Mouse (Mus musculus): ENCODE measurements around the gene Pxdc1. TPM values are rescaled to one million over a fixed set of nuclear protein-coding genes. Genes with fewer than 3 reads are reported as not detected.

Pxdc1 gene
- polyA plus RNA-seq, 1 experiment from 2014 or later = 9.4 TPM

- H3K36me3 ChIP-seq (ENCODE audit: control insufficient read depth, insufficient read depth, low read length) = no peaks in the 10 kb centered on the region
- no peak for ATAC-seq (ENCODE audit: low FRiP score, low TSS enrichment)
- no peak overlapping the region for H3K4me3 ChIP-seq (ENCODE audit: low read length)
- no peak overlapping the region for H3K9ac ChIP-seq (ENCODE audit: low read depth, low read length)
- H3K27ac ChIP-seq (ENCODE audit: low read depth, low read length) = no peak overlapping the region
- no peaks in the 10 kb centered on the region for H3K4me1 ChIP-seq (ENCODE audit: control insufficient read depth, insufficient read depth, low read length)
- no peaks in the 10 kb centered on the region for H3K9me3 ChIP-seq (ENCODE audit: control insufficient read depth, low read length)
- WGBS = 84% methylated on average over 9 of the region's 9 CpGs
- no peaks in the 10 kb centered on the region for H3K27me3 ChIP-seq (ENCODE audit: control insufficient read depth, insufficient read depth, low read length)
- H3K4me2 ChIP-seq (replicated peaks; ENCODE audit: low read depth, low read length) = no peak overlapping the region
Measured at GRCm38 (mm10) chr13:34683270-34683669, 30.0 kb upstream of the Pxdc1 start.

DNA sequence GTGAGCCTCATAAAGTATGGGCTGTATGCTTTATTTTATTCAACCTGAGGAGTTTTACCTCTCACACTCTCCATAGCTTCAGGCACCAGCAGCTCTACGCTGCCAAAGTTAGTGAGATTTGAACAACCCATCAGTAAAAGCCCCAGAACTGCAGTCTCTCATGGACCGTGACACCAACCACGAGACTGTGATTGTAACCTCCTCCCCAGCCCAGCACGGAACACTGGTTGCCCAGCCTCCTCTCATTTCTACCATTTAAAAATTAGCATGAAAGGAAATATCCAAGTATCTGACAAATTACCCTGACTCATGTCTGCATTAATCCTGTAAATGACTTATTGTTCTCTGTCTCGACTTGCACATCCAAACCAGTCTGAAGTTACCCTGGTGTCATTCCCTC, 23.2 kb upstream of the Pxdc1 start:
- no peak for ATAC-seq (ENCODE audit: low FRiP score, low TSS enrichment)
- no peak overlapping the region for H3K27ac ChIP-seq (ENCODE audit: low read depth, low read length)
- no peaks in the 10 kb centered on the region for H3K27me3 ChIP-seq (ENCODE audit: control insufficient read depth, insufficient read depth, low read length)
- H3K36me3 ChIP-seq (ENCODE audit: control insufficient read depth, insufficient read depth, low read length) = no peaks in the 10 kb centered on the region
- WGBS = 52% methylated on average over 5 of the region's 5 CpGs
- H3K9ac ChIP-seq (ENCODE audit: low read depth, low read length) = no peak overlapping the region
- 0 out of 2 replicates have a peak, but pooled peaks cover 2% of the 10 kb centered on the region for H3K4me1 ChIP-seq (ENCODE audit: control insufficient read depth, insufficient read depth, low read length)
- H3K4me3 ChIP-seq (ENCODE audit: low read length) = no peak overlapping the region
- H3K9me3 ChIP-seq (ENCODE audit: control insufficient read depth, low read length) = no peaks in the 10 kb centered on the region
- no peak overlapping the region for H3K4me2 ChIP-seq (replicated peaks; ENCODE audit: low read depth, low read length)

DNA sequence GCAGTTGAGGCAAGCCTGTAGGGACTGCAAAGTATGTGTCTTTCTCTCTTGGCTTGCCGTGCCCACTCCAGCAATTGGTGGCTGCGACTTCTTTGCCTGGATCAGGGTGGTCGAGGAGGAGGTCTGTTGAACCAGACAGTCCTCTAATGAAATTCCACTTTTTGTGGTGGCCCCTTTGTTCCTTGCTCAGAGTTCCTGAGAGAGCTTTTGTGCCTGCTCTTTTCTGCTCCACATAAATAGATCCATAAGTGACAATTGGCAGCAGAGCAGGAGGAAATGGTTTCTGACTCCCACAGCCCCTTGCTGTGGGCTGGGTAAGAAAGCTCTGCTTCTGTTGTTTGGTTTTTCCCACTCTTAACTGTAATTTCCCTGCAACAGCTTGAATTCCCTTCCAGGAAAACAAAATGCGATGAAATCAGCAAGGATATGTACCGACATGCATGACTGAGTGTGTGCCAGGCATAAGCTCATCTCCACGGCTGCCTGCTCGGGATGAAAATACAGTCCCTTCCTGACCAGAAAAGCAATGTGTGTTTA, 22.6 kb upstream of the Pxdc1 start:
- H3K27me3 ChIP-seq (ENCODE audit: control insufficient read depth, insufficient read depth, low read length) = no peaks in the 10 kb centered on the region
- H3K9ac ChIP-seq (ENCODE audit: low read depth, low read length) = no peak overlapping the region
- H3K36me3 ChIP-seq (ENCODE audit: control insufficient read depth, insufficient read depth, low read length) = no peaks in the 10 kb centered on the region
- no peaks in the 10 kb centered on the region for H3K9me3 ChIP-seq (ENCODE audit: control insufficient read depth, low read length)
- H3K4me2 ChIP-seq (replicated peaks; ENCODE audit: low read depth, low read length) = no peak overlapping the region
- H3K4me1 ChIP-seq (ENCODE audit: control insufficient read depth, insufficient read depth, low read length) = 0 out of 2 replicates have a peak, but pooled peaks cover 2% of the 10 kb centered on the region
- H3K27ac ChIP-seq (ENCODE audit: low read depth, low read length) = no peak overlapping the region
- ATAC-seq (ENCODE audit: low FRiP score, low TSS enrichment) = no peak
- no peak overlapping the region for H3K4me3 ChIP-seq (ENCODE audit: low read length)
- 44% methylated on average over 7 of the region's 7 CpGs for WGBS

GRCm38 (mm10) chr13:34673354-34673753, 20.1 kb upstream of the Pxdc1 start:
- H3K9ac ChIP-seq (ENCODE audit: low read depth, low read length) = no peak overlapping the region
- H3K27me3 ChIP-seq (ENCODE audit: control insufficient read depth, insufficient read depth, low read length) = no peaks in the 10 kb centered on the region
- H3K4me2 ChIP-seq (replicated peaks; ENCODE audit: low read depth, low read length) = no peak overlapping the region
- ATAC-seq (ENCODE audit: low FRiP score, low TSS enrichment) = no peak
- no peak overlapping the region for H3K4me3 ChIP-seq (ENCODE audit: low read length)
- 0 out of 2 replicates have a peak, but pooled peaks cover 2% of the 10 kb centered on the region for H3K4me1 ChIP-seq (ENCODE audit: control insufficient read depth, insufficient read depth, low read length)
- H3K36me3 ChIP-seq (ENCODE audit: control insufficient read depth, insufficient read depth, low read length) = no peaks in the 10 kb centered on the region
- 93% methylated on average over 5 of the region's 5 CpGs for WGBS
- no peak overlapping the region for H3K27ac ChIP-seq (ENCODE audit: low read depth, low read length)
- no peaks in the 10 kb centered on the region for H3K9me3 ChIP-seq (ENCODE audit: control insufficient read depth, low read length)

- no peaks in the 10 kb centered on the region for H3K4me1 ChIP-seq (ENCODE audit: control insufficient read depth, insufficient read depth, low read length)
- no peak overlapping the region for H3K4me2 ChIP-seq (replicated peaks; ENCODE audit: low read depth, low read length)
- no peak for ATAC-seq (ENCODE audit: low FRiP score, low TSS enrichment)
- no peaks in the 10 kb centered on the region for H3K36me3 ChIP-seq (ENCODE audit: control insufficient read depth, insufficient read depth, low read length)
- H3K27ac ChIP-seq (ENCODE audit: low read depth, low read length) = no peak overlapping the region
- WGBS = 75% methylated on average over 16 of the region's 16 CpGs
- H3K9ac ChIP-seq (ENCODE audit: low read depth, low read length) = no peak overlapping the region
- H3K27me3 ChIP-seq (ENCODE audit: control insufficient read depth, insufficient read depth, low read length) = no peaks in the 10 kb centered on the region
- no peak overlapping the region for H3K4me3 ChIP-seq (ENCODE audit: low read length)
- H3K9me3 ChIP-seq (ENCODE audit: control insufficient read depth, low read length) = no peaks in the 10 kb centered on the region
Measured at GRCm38 (mm10) chr13:34669919-34670865, 16.9 kb upstream of the Pxdc1 start.

- H3K4me3 ChIP-seq (ENCODE audit: low read length) = no peak overlapping the region
- ATAC-seq (ENCODE audit: low FRiP score, low TSS enrichment) = no peak
- 33% methylated on average over 8 of the region's 8 CpGs for WGBS
- no peak overlapping the region for H3K4me2 ChIP-seq (replicated peaks; ENCODE audit: low read depth, low read length)
- no peaks in the 10 kb centered on the region for H3K36me3 ChIP-seq (ENCODE audit: control insufficient read depth, insufficient read depth, low read length)
- no peaks in the 10 kb centered on the region for H3K27me3 ChIP-seq (ENCODE audit: control insufficient read depth, insufficient read depth, low read length)
- H3K4me1 ChIP-seq (ENCODE audit: control insufficient read depth, insufficient read depth, low read length) = no peaks in the 10 kb centered on the region
- H3K9ac ChIP-seq (ENCODE audit: low read depth, low read length) = no peak overlapping the region
- H3K9me3 ChIP-seq (ENCODE audit: control insufficient read depth, low read length) = no peaks in the 10 kb centered on the region
- no peak overlapping the region for H3K27ac ChIP-seq (ENCODE audit: low read depth, low read length)
Measured at GRCm38 (mm10) chr13:34667197-34667596, 13.9 kb upstream of the Pxdc1 start.

GRCm38 (mm10) chr13:34665074-34665473, 11.8 kb upstream of the Pxdc1 start:
- no peaks in the 10 kb centered on the region for H3K36me3 ChIP-seq (ENCODE audit: control insufficient read depth, insufficient read depth, low read length)
- no peak for ATAC-seq (ENCODE audit: low FRiP score, low TSS enrichment)
- WGBS = 89% methylated on average over 4 of the region's 4 CpGs

DNA sequence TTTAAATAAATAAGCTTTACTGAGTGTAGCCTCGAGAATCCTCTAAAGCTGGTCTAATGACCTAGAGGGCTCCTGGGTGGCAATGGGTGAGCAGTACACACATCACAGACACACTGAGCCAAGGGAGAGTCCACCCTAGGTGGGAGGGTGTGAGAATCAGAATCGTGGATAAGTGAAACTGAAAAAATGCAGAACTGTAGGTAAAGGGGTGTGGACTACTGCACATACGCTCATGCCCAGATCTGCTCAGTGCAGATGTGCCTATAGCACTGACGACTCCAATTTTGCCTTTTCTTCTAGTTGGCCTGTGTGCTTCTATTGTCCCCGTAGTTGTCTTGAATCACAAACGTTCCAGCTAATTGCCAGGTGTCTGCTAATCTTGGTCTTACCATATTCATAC, 10.5 kb upstream of the Pxdc1 start:
- H3K4me3 ChIP-seq (ENCODE audit: low read length) = no peak overlapping the region
- no peak overlapping the region for H3K9ac ChIP-seq (ENCODE audit: low read depth, low read length)
- H3K4me2 ChIP-seq (replicated peaks; ENCODE audit: low read depth, low read length) = no peak overlapping the region
- no peak overlapping the region for H3K27ac ChIP-seq (ENCODE audit: low read depth, low read length)
- H3K36me3 ChIP-seq (ENCODE audit: control insufficient read depth, insufficient read depth, low read length) = no peaks in the 10 kb centered on the region
- 81% methylated on average over 6 of the region's 6 CpGs for WGBS
- ATAC-seq (ENCODE audit: low FRiP score, low TSS enrichment) = no peak
- H3K27me3 ChIP-seq (ENCODE audit: control insufficient read depth, insufficient read depth, low read length) = no peaks in the 10 kb centered on the region
- no peaks in the 10 kb centered on the region for H3K9me3 ChIP-seq (ENCODE audit: control insufficient read depth, low read length)
- H3K4me1 ChIP-seq (ENCODE audit: control insufficient read depth, insufficient read depth, low read length) = no peaks in the 10 kb centered on the region

More at GRCm38 (mm10) chr13:34665074-34665473, 11.8 kb upstream of the Pxdc1 start:
- no peaks in the 10 kb centered on the region for H3K27me3 ChIP-seq (ENCODE audit: control insufficient read depth, insufficient read depth, low read length)
- no peak overlapping the region for H3K4me2 ChIP-seq (replicated peaks; ENCODE audit: low read depth, low read length)
- H3K4me1 ChIP-seq (ENCODE audit: control insufficient read depth, insufficient read depth, low read length) = no peaks in the 10 kb centered on the region
- H3K4me3 ChIP-seq (ENCODE audit: low read length) = no peak overlapping the region
- H3K9ac ChIP-seq (ENCODE audit: low read depth, low read length) = no peak overlapping the region
- no peaks in the 10 kb centered on the region for H3K9me3 ChIP-seq (ENCODE audit: control insufficient read depth, low read length)
- H3K27ac ChIP-seq (ENCODE audit: low read depth, low read length) = no peak overlapping the region

GRCm38 (mm10) chr13:34659507-34659906, 6.2 kb upstream of the Pxdc1 start:
- H3K4me1 ChIP-seq (ENCODE audit: control insufficient read depth, insufficient read depth, low read length) = no peaks in the 10 kb centered on the region
- ATAC-seq (ENCODE audit: low FRiP score, low TSS enrichment) = no peak
- H3K9me3 ChIP-seq (ENCODE audit: control insufficient read depth, low read length) = no peaks in the 10 kb centered on the region
- H3K36me3 ChIP-seq (ENCODE audit: control insufficient read depth, insufficient read depth, low read length) = no peaks in the 10 kb centered on the region
- no peak overlapping the region for H3K4me3 ChIP-seq (ENCODE audit: low read length)
- H3K27ac ChIP-seq (ENCODE audit: low read depth, low read length) = no peak overlapping the region
- no peak overlapping the region for H3K4me2 ChIP-seq (replicated peaks; ENCODE audit: low read depth, low read length)
- 52% methylated on average over 4 of the region's 4 CpGs for WGBS
- no peak overlapping the region for H3K9ac ChIP-seq (ENCODE audit: low read depth, low read length)
- H3K27me3 ChIP-seq (ENCODE audit: control insufficient read depth, insufficient read depth, low read length) = 0 out of 2 replicates have a peak, but pooled peaks cover 2% of the 10 kb centered on the region

Measured in kidney, embryonic 14.5 days (tissue).